Comparison of ENCODE assay signal across 18 mouse cellular contexts in genomic region chr6:111954401-111954800, GRCm38 (mm10).
"Had no signal": no experiment of that assay in that cellular context is flagged by ENCODE, and none has a peak within 500 bp of the region (broad histone marks: within the 10 kb centered on the region; RNA-seq: fewer than 3 reads in every experiment).

No protein-coding gene starts in this region.

- H3K9me3 ChIP-seq: intestine, embryonic 15.5 days; liver, embryonic 13.5 days; neural tube, embryonic 13.5 days had no signal

- DNase-seq: kidney, adult 18-20 months; kidney, adult 9 months; kidney, postnatal 14 days; kidney, postnatal 4 days; layer of hippocampus, adult 9-11 months; liver, embryonic 13.5 days; lung, adult 2 months; lung, postnatal 14 days; lung, postnatal 4 days; midbrain, embryonic 14.5 days; right cerebral cortex, postnatal 25 days; thymus, adult 18-20 months; thymus, postnatal 36 days had no signal

- H3K27ac ChIP-seq: intestine, embryonic 15.5 days; layer of hippocampus, adult 2 months; liver, embryonic 13.5 days; neural tube, embryonic 13.5 days had no signal

- H3K4me3 ChIP-seq: intestine, embryonic 15.5 days; layer of hippocampus, adult 2 months; liver, embryonic 13.5 days; myocyte; neural tube, embryonic 13.5 days had no signal

- H3K4me1 ChIP-seq: intestine, embryonic 15.5 days; liver, embryonic 13.5 days; neural tube, embryonic 13.5 days had no signal

- H3K36me3 ChIP-seq: intestine, embryonic 15.5 days; liver, embryonic 13.5 days; neural tube, embryonic 13.5 days had no signal

- H3K4me2 ChIP-seq: intestine, embryonic 15.5 days; liver, embryonic 13.5 days; midbrain, embryonic 11.5 days; neural tube, embryonic 13.5 days had no signal

- ATAC-seq: intestine, embryonic 15.5 days had no signal

- H3K27me3 ChIP-seq: intestine, embryonic 15.5 days; liver, embryonic 13.5 days; neural tube, embryonic 13.5 days had no signal

- H3K9ac ChIP-seq: intestine, embryonic 15.5 days; liver, embryonic 13.5 days; neural tube, embryonic 13.5 days had no signal
